Mouse (Mus musculus) stomach, embryonic 14.5 days (tissue): Measurements from ENCODE around the gene Tspan17. TPM values are rescaled to one million over a fixed set of nuclear protein-coding genes. Genes with fewer than 3 reads are reported as not detected.
A peak's percentile ranks its signal among the peaks of the same experiment; 100 is the strongest.

Source experiments
- ATAC-seq: fragments of 200-750 bp; cut with Nextera tagmentation; 2 replicates; pipeline ENCODE4 v1.8.0; 2017; ENCODE audit warnings: low read depth, moderate TSS enrichment; ENCODE audit not compliant: insufficient number of reproducible peaks, insufficient read depth, low FRiP score
- H3K27ac ChIP-seq: fragments of 300-500 bp; sonication (generic); 2 replicates; pipeline ENCODE4 v1.5.1; 2014; ENCODE audit warnings: mild to moderate bottlenecking, low read length, moderate library complexity, mixed read lengths
- H3K27me3 ChIP-seq: fragments of 300-500 bp; sonication (generic); 2 replicates; pipeline ENCODE4 v1.6.1; 2014; ENCODE audit warnings: low read length, control low read depth, mixed read lengths; ENCODE audit not compliant: control insufficient read depth, insufficient read depth
- H3K36me3 ChIP-seq: fragments of 300-500 bp; sonication (generic); 2 replicates; pipeline ENCODE4 v1.6.1; 2014; ENCODE audit warnings: mild to moderate bottlenecking, control low read depth, low read length, moderate library complexity, mixed read lengths; ENCODE audit not compliant: control insufficient read depth, insufficient read depth
- H3K4me1 ChIP-seq: fragments of 300-500 bp; sonication (generic); 2 replicates; pipeline ENCODE4 v1.6.1; 2014; ENCODE audit warnings: low read length, control low read depth, mixed read lengths; ENCODE audit not compliant: control insufficient read depth, insufficient read depth
- H3K4me2 ChIP-seq: fragments of 300-500 bp; sonication (generic); replicated peaks from 2 replicates; pipeline ENCODE4 v1.6.1; 2014; ENCODE audit warnings: low read depth, low read length, control low read depth
- H3K4me3 ChIP-seq: fragments of 300-500 bp; sonication (generic); 2 replicates; pipeline ENCODE4 v1.5.1; 2014; ENCODE audit warnings: low read depth, low read length, control low read depth
- H3K9ac ChIP-seq: fragments of 300-500 bp; sonication (generic); replicated peaks from 2 replicates; pipeline ENCODE4 v1.6.1; 2014; ENCODE audit warnings: low read depth, mild to moderate bottlenecking, control low read depth, low read length, moderate library complexity, mixed read lengths
- H3K9me3 ChIP-seq: fragments of 300-500 bp; sonication (generic); 2 replicates; pipeline ENCODE4 v1.6.1; 2016; ENCODE audit warnings: low read depth, low read length, control low read depth; ENCODE audit not compliant: control insufficient read depth
- WGBS: fragments of 180-500 bp; shearing (Covaris S2); extraction: QIAGEN DNeasy Blood & Tissue Kit; methylation state at CpG from one replicate; pipeline ENCODE4 v1.1.7; 2014; 5-methylcytosine and 5-hydroxymethylcytosine counted together
- polyA plus RNA-seq: library from polyadenylated mRNA; unstranded; fragments of >200 nt; fragmentation: Nextera tagmentation; extraction: Ambion mirVana; gene quantifications from 2 replicates; pipeline ENCODE4 v1.2.1, GENCODE M21; 2014

Gene Tspan17
- polyA plus RNA-seq = 7.8 and 11.6 TPM in 2 replicates

DNA sequence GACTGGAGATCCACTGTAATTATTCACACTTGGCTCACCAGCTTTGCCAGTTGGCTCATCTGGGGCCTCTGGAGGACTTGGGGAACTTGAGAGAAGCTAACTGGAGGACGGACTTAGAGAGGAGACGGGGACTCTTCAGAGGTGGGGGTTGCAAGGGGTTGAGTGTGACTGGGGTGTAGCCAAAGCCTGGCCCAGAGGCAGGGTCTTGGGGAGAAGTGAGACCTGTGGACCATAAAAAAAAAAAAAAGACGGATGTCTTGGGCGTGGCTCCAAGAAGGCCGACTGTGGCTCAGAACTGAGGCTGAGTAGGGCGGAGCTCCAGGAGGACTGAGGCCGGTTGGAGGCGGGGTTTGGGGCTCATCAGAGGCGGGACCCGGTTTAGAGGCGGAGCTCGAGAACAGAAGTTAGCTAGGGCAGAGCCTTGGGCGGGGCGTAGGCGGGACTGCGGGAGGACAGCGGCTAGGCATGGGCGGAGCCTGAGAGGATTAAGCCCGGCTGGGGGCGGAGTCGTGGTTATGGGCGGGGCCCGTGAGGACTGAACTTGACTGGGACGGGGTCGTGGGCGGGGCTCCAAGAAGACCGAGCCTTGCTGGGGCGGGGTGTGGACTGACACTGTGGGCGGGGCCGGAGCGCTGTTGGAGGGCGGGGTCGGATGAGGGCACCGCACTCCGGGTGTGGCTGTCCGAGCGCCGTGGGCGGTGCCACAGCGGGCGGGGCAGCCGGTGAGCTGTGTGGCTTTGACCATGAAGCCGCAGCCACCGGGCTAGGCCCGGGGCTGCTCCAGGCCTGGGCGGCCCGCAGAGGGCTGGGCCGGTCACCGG is at the start of gene Tspan17:
Gene Tspan17 (plus strand): TSS at position 638 of the 821 bp plus-strand sequence.
- H3K9me3 ChIP-seq = no peaks in the 10 kb centered on the region
- no peak within 1 kb of the TSS for H3K27ac ChIP-seq
- no peaks in the 10 kb centered on the region for H3K27me3 ChIP-seq
- WGBS = 3% methylated on average over 44 of the region's 49 CpGs
- H3K36me3 ChIP-seq = no peaks in the 10 kb centered on the region
- no peaks in the 10 kb centered on the region for H3K4me1 ChIP-seq
- ATAC-seq = peak; percentile 87
- H3K4me2 ChIP-seq = peak within 1 kb of the TSS; percentile 96
- no peak within 1 kb of the TSS for H3K9ac ChIP-seq
- H3K4me3 ChIP-seq = peak within 1 kb of the TSS; percentile 56

DNA sequence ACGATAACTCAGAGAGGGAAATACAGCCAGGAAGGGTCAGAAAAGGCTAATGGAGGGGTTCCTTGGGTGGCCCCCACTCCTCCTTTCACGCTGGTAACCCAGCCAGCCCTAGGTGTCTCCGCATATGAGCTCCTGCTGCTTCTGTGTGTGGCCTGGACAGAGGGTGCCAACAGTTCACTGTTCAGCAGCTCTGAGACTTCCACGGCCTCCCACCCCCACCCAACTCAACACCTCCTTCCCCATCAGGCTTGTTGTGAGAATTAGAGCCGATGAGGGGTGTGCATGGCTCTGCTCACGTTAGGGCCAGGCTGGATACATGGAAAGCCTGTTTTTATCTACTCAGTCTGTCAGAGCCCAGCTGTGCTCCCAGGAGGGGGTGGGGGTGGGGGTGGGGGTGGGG is 43.1 kb upstream of the Tspan17 start:
- H3K9me3 ChIP-seq = no peaks in the 10 kb centered on the region
- H3K27me3 ChIP-seq = 0 out of 2 replicates have a peak, but pooled peaks cover 2% of the 10 kb centered on the region
- WGBS = 41% methylated on average over 6 of the region's 6 CpGs
- H3K9ac ChIP-seq = no peak overlapping the region
- H3K4me2 ChIP-seq = no peak overlapping the region
- H3K36me3 ChIP-seq = no peaks in the 10 kb centered on the region
- H3K27ac ChIP-seq = no peak overlapping the region
- H3K4me3 ChIP-seq = no peak overlapping the region
- H3K4me1 ChIP-seq = peaks cover 5% of the 10 kb centered on the region; the same call in 1 of the 2 replicates
- ATAC-seq = no peak

- H3K36me3 ChIP-seq = no peaks in the 10 kb centered on the region
- 43% methylated on average over 10 of the region's 10 CpGs for WGBS
- H3K4me3 ChIP-seq = no peak overlapping the region
- no peak for ATAC-seq
- peaks cover 5% of the 10 kb centered on the region; the same call in 1 of the 2 replicates for H3K4me1 ChIP-seq
- H3K4me2 ChIP-seq = no peak overlapping the region
- H3K9me3 ChIP-seq = no peaks in the 10 kb centered on the region
- no peak overlapping the region for H3K9ac ChIP-seq
- 0 out of 2 replicates have a peak, but pooled peaks cover 2% of the 10 kb centered on the region for H3K27me3 ChIP-seq
- no peak overlapping the region for H3K27ac ChIP-seq
Observed at GRCm38 (mm10) chr13:54746896-54747295, 42.3 kb upstream of the Tspan17 start.

- Histone ChIP-seq H3K9me3 (no peaks in the 10 kb centered on the region), H3K36me3 (no peaks in the 10 kb centered on the region), H3K27me3 (peaks cover 2% of the 10 kb centered on the region; the same call in 1 of the 2 replicates), H3K9ac (no peak overlapping the region), H3K27ac (no peak overlapping the region), H3K4me1 (peaks cover 5% of the 10 kb centered on the region; the same call in 1 of the 2 replicates), H3K4me2 (no peak overlapping the region), H3K4me3 (no peak overlapping the region)
- WGBS = 82% methylated on average over 8 of the region's 8 CpGs
- no peak for ATAC-seq
Observed at GRCm38 (mm10) chr13:54748190-54748589, 41.0 kb upstream of the Tspan17 start.

DNA sequence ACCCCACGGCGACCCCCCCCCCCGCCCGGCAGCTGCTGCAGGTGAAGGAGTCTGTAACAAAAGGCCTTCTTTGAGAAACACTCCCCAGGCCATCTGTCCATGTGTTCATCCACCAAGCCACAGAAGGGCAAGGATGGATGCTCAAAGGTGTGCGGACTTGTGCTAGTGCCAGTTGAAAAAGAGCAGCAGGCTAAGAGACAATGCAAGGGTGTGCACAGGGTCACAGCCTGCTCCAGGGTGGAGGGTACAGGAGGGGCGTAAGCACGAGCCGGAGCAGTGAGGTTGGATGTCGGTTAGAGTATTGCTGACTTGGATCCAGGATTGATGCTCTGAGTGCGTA is 40.5 kb upstream of the Tspan17 start:
- Histone ChIP-seq H3K4me1 (peaks cover 5% of the 10 kb centered on the region; the same call in 1 of the 2 replicates), H3K4me2 (peak overlapping the region; percentile 93; the same call in 1 of the 2 replicates), H3K9me3 (no peaks in the 10 kb centered on the region), H3K4me3 (no peak overlapping the region), H3K27ac (no peak overlapping the region), H3K9ac (no peak overlapping the region), H3K36me3 (no peaks in the 10 kb centered on the region), H3K27me3 (peaks cover 2% of the 10 kb centered on the region; the same call in 1 of the 2 replicates)
- ATAC-seq = no peak
- 43% methylated on average over 10 of the region's 10 CpGs for WGBS

DNA sequence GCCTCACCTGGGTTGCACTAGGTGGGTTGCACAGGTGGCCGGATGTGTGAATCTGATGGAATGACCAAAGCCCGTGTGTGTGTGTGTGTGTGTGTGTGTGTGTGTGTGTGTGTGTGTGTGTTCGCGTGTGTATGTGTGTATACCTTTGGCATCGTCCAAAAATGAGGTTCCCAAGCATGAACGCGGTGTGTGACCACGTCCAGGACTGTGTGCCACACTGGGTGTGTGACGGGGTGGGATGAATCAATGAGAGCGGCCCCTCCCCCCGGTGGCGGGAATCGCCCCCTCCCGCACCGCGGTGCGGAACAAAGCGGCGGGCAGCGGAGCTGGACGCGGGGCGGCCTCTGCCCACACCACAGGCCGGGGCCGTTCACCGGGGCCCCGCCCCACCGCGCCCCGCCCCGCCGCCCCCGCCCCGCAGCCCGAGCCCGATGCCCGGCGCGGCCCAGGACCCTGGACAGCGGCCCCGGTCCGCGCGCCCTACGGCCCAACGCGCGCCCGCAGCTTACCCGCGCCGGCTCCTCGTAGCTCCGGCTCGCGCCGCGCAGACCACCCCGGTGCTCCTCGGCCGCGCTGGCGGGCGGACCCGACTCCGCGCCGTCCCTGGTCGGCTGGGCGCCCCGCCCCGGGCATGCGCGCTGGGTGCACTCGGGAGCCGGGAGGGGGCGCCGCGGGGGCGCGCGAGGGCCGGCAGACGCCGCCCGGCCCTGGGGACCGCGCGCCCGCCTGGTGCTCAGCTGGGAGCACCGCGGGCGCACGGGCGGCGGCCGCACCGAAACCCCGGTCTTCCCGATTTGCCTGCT is 39.9 kb upstream of the Tspan17 start:
- H3K27ac ChIP-seq = no peak overlapping the region
- 2% methylated on average over 38 of the region's 100 CpGs for whole genome bisulfite sequencing
- H3K9ac ChIP-seq = no peak overlapping the region; the same call in 1 of the 2 replicates
- peaks cover 2% of the 10 kb centered on the region; the same call in 1 of the 2 replicates for H3K27me3 ChIP-seq
- H3K36me3 ChIP-seq = no peaks in the 10 kb centered on the region
- H3K9me3 ChIP-seq = no peaks in the 10 kb centered on the region
- peak overlapping the region; percentile 46 for H3K4me3 ChIP-seq
- peak; percentile 71; the same call in 1 of the 2 replicates for ATAC-seq
- peaks cover 5% of the 10 kb centered on the region; the same call in 1 of the 2 replicates for H3K4me1 ChIP-seq
- peak overlapping the region; percentile 93 for H3K4me2 ChIP-seq

GRCm38 (mm10) chr13:54749864-54750411 is 39.2 kb upstream of the Tspan17 start, which contains the start of gene Gprin1:
Gprin1 (minus strand) TSS chr13:54749874.
- Histone ChIP-seq H3K36me3 (no peaks in the 10 kb centered on the region), H3K4me3 (peak within 1 kb of the TSS; percentile 46), H3K9ac (no peak within 1 kb of the TSS; the same call in 1 of the 2 replicates), H3K4me2 (peak within 1 kb of the TSS; percentile 93), H3K4me1 (peaks cover 5% of the 10 kb centered on the region; the same call in 1 of the 2 replicates), H3K27me3 (peaks cover 2% of the 10 kb centered on the region; the same call in 1 of the 2 replicates), H3K27ac (no peak within 1 kb of the TSS), H3K9me3 (no peaks in the 10 kb centered on the region)
- 2% methylated on average over 27 of the region's 29 CpGs for WGBS
- no peak for ATAC-seq

DNA sequence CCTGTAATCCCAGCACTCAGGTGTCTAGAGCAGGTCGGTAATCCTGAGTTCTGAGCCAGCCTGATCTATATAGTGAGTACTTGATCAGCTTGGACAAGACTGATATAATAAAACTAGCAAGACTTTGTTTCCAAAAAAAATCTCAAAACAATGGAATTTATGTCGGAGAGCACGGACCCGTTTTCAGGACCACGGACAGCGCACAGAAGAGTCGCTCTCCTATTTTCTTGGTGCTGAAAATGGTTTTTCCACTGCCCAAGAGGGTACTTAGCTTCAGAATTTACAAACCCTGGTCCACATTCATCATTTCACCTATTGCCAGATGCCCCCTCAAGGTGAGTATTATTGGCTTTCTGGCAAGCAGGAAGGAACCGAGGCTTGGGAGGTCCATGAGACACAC is 38.5 kb upstream of the Tspan17 start:
- Histone ChIP-seq H3K9me3 (no peaks in the 10 kb centered on the region), H3K36me3 (no peaks in the 10 kb centered on the region), H3K4me1 (peaks cover 5% of the 10 kb centered on the region; the same call in 1 of the 2 replicates), H3K9ac (no peak overlapping the region), H3K4me3 (no peak overlapping the region), H3K27me3 (peaks cover 6% of the 10 kb centered on the region; the same call in 1 of the 2 replicates), H3K4me2 (no peak overlapping the region), H3K27ac (no peak overlapping the region)
- no peak for ATAC-seq
- 1% methylated on average over 8 of the region's 8 CpGs for WGBS
